Mouse (Mus musculus): ENCODE results near the gene Cox5a. TPM values are rescaled to one million over a fixed set of nuclear protein-coding genes. Genes with fewer than 3 reads are reported as not detected.

Cox5a gene
- total and polyA plus RNA-seq, 3 experiments = 1,522 to 2,717 (median 2,350) TPM

- no peak overlapping the region for H3K4me3 ChIP-seq
- peaks cover 48% of the 10 kb centered on the region for H3K36me3 ChIP-seq (ENCODE audit: control insufficient read depth, insufficient read depth, low read length)
- H3K79me2 ChIP-seq (replicated peaks; ENCODE audit: control insufficient read depth, insufficient read depth, low read length) = peaks cover 6% of the 10 kb centered on the region; the same call in 1 of the 2 replicates
These were observed 10.9 kb downstream of the Cox5a start for GRCm38 (mm10) chr9:57531946-57532345.

GRCm38 (mm10) chr9:57536362-57536761 lies 15.3 kb downstream of the Cox5a start:
- Histone ChIP-seq H3K79me2 (replicated peaks; ENCODE audit: control insufficient read depth, insufficient read depth, low read length) (no peaks in the 10 kb centered on the region), H3K27me3 (ENCODE audit: control insufficient read depth, insufficient read depth, low read length) (no peaks in the 10 kb centered on the region), H3K9ac (ENCODE audit: low read depth, low read length) (no peak overlapping the region), H3K4me1 (ENCODE audit: control insufficient read depth, insufficient read depth, low read length) (peaks cover 10% of the 10 kb centered on the region), H3K27ac (no peak overlapping the region; the same call in 1 of the 2 replicates), H3K4me3 (no peak overlapping the region), H3K36me3 (ENCODE audit: control insufficient read depth, insufficient read depth, low read length) (peaks cover 21% of the 10 kb centered on the region)
- no peak for DNase-seq
- TF ChIP-seq POLR2A (IDR thresholded peaks at IDR 0.05; ENCODE audit: insufficient read depth, low read depth, low read length) (no peak), EP300 (IDR thresholded peaks at IDR 0.05; ENCODE audit: insufficient read depth, low read depth, low read length) (no peak), CTCF (IDR thresholded peaks at IDR 0.05) (no peak)
- 76% methylated on average over 5 of the region's 5 CpGs for WGBS
- intact Hi-C loops (cut with DNase I) = loop anchor here (5.0 kb wide), 1 partner anchor 111 kb away; no protein-coding TSS in a partner anchor

More at GRCm38 (mm10) chr9:57531946-57532345, 10.9 kb downstream of the Cox5a start:
- H3K9ac ChIP-seq (ENCODE audit: low read depth, low read length) = no peak overlapping the region
- TF ChIP-seq POLR2A (IDR thresholded peaks at IDR 0.05; ENCODE audit: insufficient read depth, low read depth, low read length) (no peak), CTCF (IDR thresholded peaks at IDR 0.05) (no peak), EP300 (IDR thresholded peaks at IDR 0.05; ENCODE audit: insufficient read depth, low read depth, low read length) (no peak)
- peaks cover 10% of the 10 kb centered on the region for H3K4me1 ChIP-seq (ENCODE audit: control insufficient read depth, insufficient read depth, low read length)
- no peak for DNase-seq
- WGBS = 29% methylated on average over 1 of the region's 1 CpGs
- intact Hi-C loops (cut with DNase I) = no loop called here
- H3K27me3 ChIP-seq (ENCODE audit: control insufficient read depth, insufficient read depth, low read length) = no peaks in the 10 kb centered on the region
- H3K27ac ChIP-seq = peak overlapping the region; percentile 80

GRCm38 (mm10) chr9:57537044-57537727 lies 16.1 kb downstream of the Cox5a start, which contains the start of gene Fam219b:
TSS of gene Fam219b (plus strand) at chr9:57537528.
- 2% methylated on average over 45 of the region's 45 CpGs for WGBS
- H3K9ac ChIP-seq (ENCODE audit: low read depth, low read length) = peak within 1 kb of the TSS; percentile 76
- peaks cover 12% of the 10 kb centered on the region for H3K36me3 ChIP-seq (ENCODE audit: control insufficient read depth, insufficient read depth, low read length)
- no peaks in the 10 kb centered on the region for H3K27me3 ChIP-seq (ENCODE audit: control insufficient read depth, insufficient read depth, low read length)
- no peaks in the 10 kb centered on the region for H3K79me2 ChIP-seq (replicated peaks; ENCODE audit: control insufficient read depth, insufficient read depth, low read length)
- peak; percentile 91 to 93 for DNase-seq
- peak; percentile 82 for TF ChIP-seq POLR2A (IDR thresholded peaks at IDR 0.05; ENCODE audit: insufficient read depth, low read depth, low read length)
- TF ChIP-seq EP300 (IDR thresholded peaks at IDR 0.05; ENCODE audit: insufficient read depth, low read depth, low read length) = 0 out of 2 replicates have a peak, but pooled peaks have one; percentile 27
- no peak for TF ChIP-seq CTCF (IDR thresholded peaks at IDR 0.05)
- peak within 1 kb of the TSS; percentile 96 for H3K27ac ChIP-seq
- intact Hi-C loops (cut with DNase I) = loop anchor here (5.0 kb wide), 1 partner anchor 110 kb away; no protein-coding TSS in a partner anchor
- H3K4me1 ChIP-seq (ENCODE audit: control insufficient read depth, insufficient read depth, low read length) = peaks cover 8% of the 10 kb centered on the region
- H3K4me3 ChIP-seq = peak within 1 kb of the TSS; percentile 86

- intact Hi-C loops (cut with DNase I) = loop anchor here (2.0 to 5.0 kb wide), 3 partner anchors 13 to 110 kb away; partner anchors contain the start of gene Scamp2
- Histone ChIP-seq H3K4me1 (ENCODE audit: control insufficient read depth, insufficient read depth, low read length) (peaks cover 5% of the 10 kb centered on the region), H3K79me2 (replicated peaks; ENCODE audit: control insufficient read depth, insufficient read depth, low read length) (no peaks in the 10 kb centered on the region), H3K4me3 (peak overlapping the region; percentile 86), H3K27ac (peak overlapping the region; percentile 96), H3K27me3 (ENCODE audit: control insufficient read depth, insufficient read depth, low read length) (no peaks in the 10 kb centered on the region), H3K36me3 (ENCODE audit: control insufficient read depth, insufficient read depth, low read length) (peaks cover 9% of the 10 kb centered on the region), H3K9ac (ENCODE audit: low read depth, low read length) (peak overlapping the region; percentile 76)
- WGBS = under 1% methylated on average over 24 of the region's 24 CpGs
- DNase-seq = no peak
- no peak for TF ChIP-seq CTCF (IDR thresholded peaks at IDR 0.05)
- 0 out of 2 replicates have a peak, but pooled peaks have one; percentile 19 for TF ChIP-seq POLR2A (IDR thresholded peaks at IDR 0.05; ENCODE audit: insufficient read depth, low read depth, low read length)
These were observed 16.7 kb downstream of the Cox5a start for GRCm38 (mm10) chr9:57537728-57538181.

- TF ChIP-seq CTCF (IDR thresholded peaks at IDR 0.05) = no peak
- TF ChIP-seq POLR2A (IDR thresholded peaks at IDR 0.05; ENCODE audit: insufficient read depth, low read depth, low read length) = peak; percentile 23; the same call in 1 of the 2 replicates
- TF ChIP-seq EP300 (IDR thresholded peaks at IDR 0.05; ENCODE audit: insufficient read depth, low read depth, low read length) = no peak
- H3K27ac ChIP-seq = no peak overlapping the region
- DNase-seq = no peak
- intact Hi-C loops (cut with DNase I) = loop anchor here (2.0 to 5.0 kb wide), 3 partner anchors 15 to 108 kb away; partner anchors contain the start of gene Scamp2
- H3K79me2 ChIP-seq (replicated peaks; ENCODE audit: control insufficient read depth, insufficient read depth, low read length) = no peaks in the 10 kb centered on the region
- 87% methylated on average over 2 of the region's 2 CpGs for WGBS
- no peak overlapping the region for H3K9ac ChIP-seq (ENCODE audit: low read depth, low read length)
- no peaks in the 10 kb centered on the region for H3K27me3 ChIP-seq (ENCODE audit: control insufficient read depth, insufficient read depth, low read length)
- no peak overlapping the region for H3K4me3 ChIP-seq
- no peaks in the 10 kb centered on the region; the same call in 1 of the 2 replicates for H3K36me3 ChIP-seq (ENCODE audit: control insufficient read depth, insufficient read depth, low read length)
- peaks cover 5% of the 10 kb centered on the region for H3K4me1 ChIP-seq (ENCODE audit: control insufficient read depth, insufficient read depth, low read length)
These were observed 18.5 kb downstream of the Cox5a start for GRCm38 (mm10) chr9:57539550-57539949.

Measured in heart, adult 2 months (tissue).